Mouse (Mus musculus): Measurements from ENCODE around the gene Ankrd31. TPM values are rescaled to one million over a fixed set of nuclear protein-coding genes. Genes with fewer than 3 reads are reported as not detected.
A peak's percentile ranks its signal among the peaks of the same experiment; 100 is the strongest.
"Not testable (repeated sequence)": the region's sequence is repeated elsewhere in the genome, so short reads cannot be mapped to it uniquely, and the experiment has no call there.

The Ankrd31 gene
- total RNA-seq, 2 experiments from 2014 or later: not detected

- no peak for DNase-seq
- intact Hi-C loops (cut with DNase I): no loop called here
These were observed 188.2 kb downstream of the Ankrd31 start for GRCm38 (mm10) chr13:96936173-96936777.

GRCm38 (mm10) chr13:96937059-96937558, 189.0 kb downstream of the Ankrd31 start:
- intact Hi-C loops (cut with DNase I): no loop called here
- DNase-seq: no peak

GRCm38 (mm10) chr13:96939680-96940079, 191.6 kb downstream of the Ankrd31 start:
- DNase-seq: no peak
- intact Hi-C loops (cut with DNase I): no loop called here

- DNase-seq; intact Hi-C loops (cut with DNase I): not testable (repeated sequence)
These were observed 193.4 kb downstream of the Ankrd31 start for GRCm38 (mm10) chr13:96941481-96941880.

- DNase-seq: peak; percentile 20 to 38
- intact Hi-C loops (cut with DNase I): no loop called here
These were observed 195.5 kb downstream of the Ankrd31 start for GRCm38 (mm10) chr13:96943571-96943970.

GRCm38 (mm10) chr13:96945748-96946147, 197.7 kb downstream of the Ankrd31 start:
- no peak for DNase-seq
- intact Hi-C loops (cut with DNase I): no loop called here

GRCm38 (mm10) chr13:96947722-96948121, 199.7 kb downstream of the Ankrd31 start:
- no peak for DNase-seq
- intact Hi-C loops (cut with DNase I): no loop called here

- no peak for DNase-seq
- intact Hi-C loops (cut with DNase I): no loop called here
These were observed 203.8 kb downstream of the Ankrd31 start for GRCm38 (mm10) chr13:96951880-96952279.

GRCm38 (mm10) chr13:96956466-96956865, 208.4 kb downstream of the Ankrd31 start:
- DNase-seq: peak in 1 of 2 experiments; percentile 4
- intact Hi-C loops (cut with DNase I): no loop called here

Other genes starting within 250 kb of the Ankrd31 start
- gene Polk, start 205.7 kb upstream of the Ankrd31 start, total RNA-seq (2021): 1 to 10 TPM; 5.8 to 8.1 TPM
- gene Col4a3bp, start 205.7 kb upstream of the Ankrd31 start, total RNA-seq (2021): 10 to 100 TPM; 39.4 to 42.0 TPM
- gene Hmgcr, start 77.3 kb upstream of the Ankrd31 start, total RNA-seq (2021): 10 to 100 TPM; 16.8 to 22.6 TPM
- gene Gcnt4, start 176.4 kb downstream of the Ankrd31 start, total RNA-seq (2021): under 1 TPM; 0.30 to 0.36 TPM

Data from heart, postnatal 10 days (tissue).